Mouse (Mus musculus): ENCODE measurements around the gene Cox19. TPM values are rescaled to one million over a fixed set of nuclear protein-coding genes. Genes with fewer than 3 reads are reported as not detected.
A peak's percentile ranks its signal among the peaks of the same experiment; 100 is the strongest.

The Cox19 gene
- polyA plus RNA-seq, 1 experiment, result 51.4 TPM

DNA sequence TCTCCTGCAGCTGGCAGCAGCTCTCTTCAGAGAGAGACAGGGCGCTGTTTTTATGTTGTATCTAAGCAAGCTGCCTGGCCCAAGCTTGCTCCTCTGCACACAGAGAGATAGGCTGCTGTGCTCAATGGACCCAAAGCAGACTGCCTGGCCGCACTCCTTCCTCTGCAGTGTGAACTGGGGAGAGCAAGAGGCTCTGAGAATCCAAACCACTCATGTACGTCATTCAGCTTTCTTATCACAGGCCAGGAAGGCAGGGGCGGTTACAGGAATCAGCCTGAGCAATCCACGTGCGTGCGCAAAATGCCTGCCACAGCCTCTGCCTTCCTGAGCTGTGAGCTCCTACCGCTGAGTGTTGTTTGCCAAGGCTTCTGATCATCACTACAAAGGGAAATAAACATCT is 31.5 kb upstream of the Cox19 start:
- Histone ChIP-seq H3K4me3 (replicated peaks) (peak overlapping the region; percentile 95), H3K9me3 (no peaks in the 10 kb centered on the region), H3K27me3 (replicated peaks) (no peaks in the 10 kb centered on the region), H3K4me1 (peaks cover 88% of the 10 kb centered on the region), H3K36me3 (replicated peaks; ENCODE audit: low read length) (peaks cover 71% of the 10 kb centered on the region)
- TF ChIP-seq GATA1 (IDR thresholded peaks at IDR 0.05; ENCODE audit: borderline replicate concordance, low read length) (peak; percentile 83; the same call in 2 of the 3 replicates), FLI1 (IDR thresholded peaks at IDR 0.05; ENCODE audit: low read length) (no peak)

DNA sequence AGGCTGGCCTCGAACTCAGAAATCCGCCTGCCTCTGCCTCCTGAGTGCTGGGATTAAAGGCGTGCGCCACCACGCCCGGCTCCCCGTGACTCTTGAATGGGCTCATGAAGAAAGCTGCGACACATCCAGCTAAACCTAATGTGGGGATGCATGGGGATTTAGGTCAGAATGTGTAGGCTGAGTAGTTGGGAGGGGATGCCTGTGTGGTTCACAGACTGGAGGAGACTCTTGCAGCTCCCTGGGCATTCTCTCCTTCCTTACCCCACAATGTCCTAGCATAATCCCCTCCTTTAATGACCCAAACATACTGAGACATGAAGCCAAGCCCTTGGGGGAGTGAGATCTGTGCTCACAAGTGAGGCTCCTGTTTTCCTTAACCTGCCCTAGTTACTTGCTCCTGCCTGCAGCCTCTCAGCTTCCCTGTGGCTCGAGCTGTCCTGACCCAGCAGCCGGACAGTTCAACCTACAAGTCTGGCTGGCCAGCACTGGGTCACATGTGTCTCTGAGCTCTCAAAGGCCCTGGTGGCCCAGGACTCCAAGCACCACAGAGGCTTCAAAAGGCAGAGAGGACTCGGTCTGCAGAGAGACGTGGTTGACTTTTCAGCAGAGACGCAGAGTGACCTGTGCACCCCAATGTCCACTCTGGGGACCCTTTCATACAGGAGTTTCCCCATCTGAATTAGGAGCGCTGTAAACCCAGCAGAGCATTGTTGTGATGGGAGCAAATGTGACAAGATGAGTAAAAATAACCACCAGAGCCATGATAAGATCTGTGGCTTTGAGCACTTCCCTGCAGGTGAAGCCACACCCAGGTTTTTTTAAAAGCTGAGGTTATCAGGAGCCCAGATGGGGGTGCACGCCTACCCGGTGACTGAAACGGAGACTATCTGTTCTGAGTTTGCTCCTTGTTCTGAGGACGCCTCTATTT is 30.6 kb upstream of the Cox19 start:
- H3K4me1 ChIP-seq, result peaks cover 88% of the 10 kb centered on the region
- H3K36me3 ChIP-seq (replicated peaks; ENCODE audit: low read length), result peaks cover 62% of the 10 kb centered on the region
- TF ChIP-seq GATA1 (IDR thresholded peaks at IDR 0.05; ENCODE audit: borderline replicate concordance, low read length) (no peak), FLI1 (IDR thresholded peaks at IDR 0.05; ENCODE audit: low read length) (no peak)
- no peaks in the 10 kb centered on the region for H3K27me3 ChIP-seq (replicated peaks)
- H3K9me3 ChIP-seq, result no peaks in the 10 kb centered on the region
- H3K4me3 ChIP-seq (replicated peaks), result peak overlapping the region; percentile 95

GRCm38 (mm10) chr5:139380385-139381248 is 29.4 kb upstream of the Cox19 start:
- Histone ChIP-seq H3K9me3 (no peaks in the 10 kb centered on the region), H3K4me3 (replicated peaks) (peak overlapping the region; percentile 98), H3K27me3 (replicated peaks) (no peaks in the 10 kb centered on the region), H3K36me3 (replicated peaks; ENCODE audit: low read length) (peaks cover 53% of the 10 kb centered on the region), H3K4me1 (peaks cover 88% of the 10 kb centered on the region)
- no peak for TF ChIP-seq FLI1 (IDR thresholded peaks at IDR 0.05; ENCODE audit: low read length)
- TF ChIP-seq GATA1 (IDR thresholded peaks at IDR 0.05; ENCODE audit: borderline replicate concordance, low read length), result no peak

DNA sequence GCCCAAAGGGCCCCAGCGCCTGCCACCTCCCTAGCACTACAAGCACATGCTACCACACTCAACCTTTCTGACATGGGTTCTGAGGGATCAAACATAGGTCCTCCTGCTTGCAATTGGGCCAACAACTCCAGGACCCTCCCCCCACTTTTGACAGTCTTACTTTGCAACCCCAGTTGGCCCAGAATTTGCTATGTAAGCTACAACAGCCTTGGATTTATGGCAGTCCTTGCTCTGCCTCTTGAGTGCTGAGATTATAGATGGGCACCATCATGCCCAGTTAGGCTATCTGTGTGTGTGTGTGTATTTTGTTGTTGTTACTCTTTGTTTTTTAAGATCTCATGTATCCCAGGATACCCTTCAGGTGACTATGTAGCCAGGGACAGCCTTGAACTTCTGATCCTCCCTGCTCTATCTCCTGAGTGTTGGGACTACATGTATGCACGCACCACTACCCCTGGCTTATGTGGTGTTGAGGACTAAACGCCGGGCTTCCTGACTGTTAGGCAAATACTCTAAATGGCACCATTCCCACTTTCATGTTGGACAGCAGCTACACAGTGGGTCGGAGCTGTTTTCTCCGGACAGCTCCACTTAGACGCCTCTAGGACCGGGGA is 28.7 kb upstream of the Cox19 start:
- Histone ChIP-seq H3K27me3 (replicated peaks) (no peaks in the 10 kb centered on the region), H3K4me1 (peaks cover 88% of the 10 kb centered on the region), H3K4me3 (replicated peaks) (peak overlapping the region; percentile 98), H3K9me3 (no peaks in the 10 kb centered on the region), H3K36me3 (replicated peaks; ENCODE audit: low read length) (peaks cover 49% of the 10 kb centered on the region)
- TF ChIP-seq FLI1 (IDR thresholded peaks at IDR 0.05; ENCODE audit: low read length) (no peak), GATA1 (IDR thresholded peaks at IDR 0.05; ENCODE audit: borderline replicate concordance, low read length) (no peak)

GRCm38 (mm10) chr5:139378986-139379629 is 27.9 kb upstream of the Cox19 start:
- H3K9me3 ChIP-seq, result no peaks in the 10 kb centered on the region
- TF ChIP-seq FLI1 (IDR thresholded peaks at IDR 0.05; ENCODE audit: low read length), result no peak
- peak overlapping the region; percentile 98 for H3K4me3 ChIP-seq (replicated peaks)
- peaks cover 88% of the 10 kb centered on the region for H3K4me1 ChIP-seq
- H3K27me3 ChIP-seq (replicated peaks), result no peaks in the 10 kb centered on the region
- H3K36me3 ChIP-seq (replicated peaks; ENCODE audit: low read length), result peaks cover 42% of the 10 kb centered on the region

DNA sequence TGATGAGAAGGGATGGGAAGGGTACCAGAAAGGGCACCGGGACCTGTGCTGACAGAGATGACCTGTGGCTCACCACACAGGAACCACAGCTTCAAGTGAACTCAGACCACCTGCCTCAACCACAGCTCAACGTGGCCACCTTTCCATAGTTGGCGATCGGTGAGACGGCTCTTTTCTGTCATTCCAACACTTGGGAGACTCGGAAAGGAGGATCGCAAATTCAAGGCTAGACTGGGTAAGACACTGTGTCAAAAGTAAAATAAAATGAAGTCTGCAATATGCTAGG is 27.0 kb upstream of the Cox19 start:
- Histone ChIP-seq H3K27me3 (replicated peaks) (no peaks in the 10 kb centered on the region), H3K9me3 (no peaks in the 10 kb centered on the region), H3K4me1 (peaks cover 88% of the 10 kb centered on the region), H3K4me3 (replicated peaks) (peak overlapping the region; percentile 98), H3K36me3 (replicated peaks; ENCODE audit: low read length) (peaks cover 33% of the 10 kb centered on the region)
- TF ChIP-seq FLI1 (IDR thresholded peaks at IDR 0.05; ENCODE audit: low read length) (no peak), GATA1 (IDR thresholded peaks at IDR 0.05; ENCODE audit: borderline replicate concordance, low read length) (no peak)

DNA sequence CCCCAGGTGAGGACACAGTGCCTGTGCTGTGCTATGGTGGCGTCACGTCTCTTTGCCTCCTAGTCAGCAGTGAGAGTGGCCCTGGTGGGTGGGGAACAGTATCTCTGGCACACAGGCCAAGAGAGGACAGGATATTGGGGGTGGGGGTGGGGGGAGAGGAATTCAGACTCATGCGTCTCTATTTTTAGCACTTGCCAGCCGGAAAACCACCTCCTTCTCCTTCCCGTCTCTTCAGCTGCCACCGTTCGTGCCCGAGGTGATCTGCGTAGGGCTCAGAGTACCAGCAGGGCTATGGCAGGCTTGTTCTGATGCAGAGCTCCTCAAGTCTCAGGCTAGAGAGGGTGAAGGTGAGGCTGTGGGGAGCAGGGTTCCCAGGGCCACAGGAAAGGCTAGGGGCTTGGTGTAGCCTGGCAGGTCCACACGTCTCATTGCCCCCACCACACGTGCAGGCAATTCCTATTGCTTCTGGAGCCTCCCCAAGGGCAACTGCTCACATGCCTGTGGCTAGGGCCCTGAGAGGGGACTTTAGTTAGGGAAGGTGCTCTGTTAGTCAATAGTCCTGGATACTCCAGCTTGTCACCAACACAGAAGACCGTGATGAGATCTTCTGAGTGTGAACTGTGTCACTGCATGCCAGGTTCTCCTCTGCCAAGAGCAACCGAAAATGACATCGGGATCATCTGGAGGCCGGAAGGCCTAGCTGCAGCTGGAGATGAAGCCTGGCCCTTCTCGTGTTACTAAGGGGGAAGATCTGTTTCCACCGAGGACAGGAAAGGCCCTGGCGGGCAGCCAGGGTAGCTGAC is 26.5 kb upstream of the Cox19 start, which contains the start of gene Gpr146:
Gene Gpr146 (plus strand): TSS at position 230 of the 803 bp plus-strand sequence.
- TF ChIP-seq GATA1 (IDR thresholded peaks at IDR 0.05; ENCODE audit: borderline replicate concordance, low read length), result peak; percentile 34; the same call in 1 of the 3 replicates
- TF ChIP-seq FLI1 (IDR thresholded peaks at IDR 0.05; ENCODE audit: low read length), result peak; percentile 77; the same call in 1 of the 2 replicates
- no peaks in the 10 kb centered on the region for H3K9me3 ChIP-seq
- H3K27me3 ChIP-seq (replicated peaks), result no peaks in the 10 kb centered on the region
- H3K4me3 ChIP-seq (replicated peaks), result peak within 1 kb of the TSS; percentile 98
- peaks cover 88% of the 10 kb centered on the region for H3K4me1 ChIP-seq
- H3K36me3 ChIP-seq (replicated peaks; ENCODE audit: low read length), result peaks cover 28% of the 10 kb centered on the region

GRCm38 (mm10) chr5:139374841-139375240 is 23.6 kb upstream of the Cox19 start:
- TF ChIP-seq FLI1 (IDR thresholded peaks at IDR 0.05; ENCODE audit: low read length), result no peak
- no peak for TF ChIP-seq GATA1 (IDR thresholded peaks at IDR 0.05; ENCODE audit: borderline replicate concordance, low read length)
- peaks cover 95% of the 10 kb centered on the region for H3K4me1 ChIP-seq

More at GRCm38 (mm10) chr5:139374841-139375240, 23.6 kb upstream of the Cox19 start:
- Histone ChIP-seq H3K9me3 (no peaks in the 10 kb centered on the region), H3K27me3 (replicated peaks) (no peaks in the 10 kb centered on the region), H3K36me3 (replicated peaks; ENCODE audit: low read length) (peaks cover 33% of the 10 kb centered on the region), H3K4me3 (replicated peaks) (peak overlapping the region; percentile 62)
